Mouse (Mus musculus) forebrain, embryonic 11.5 days (tissue): ENCODE measurements around the gene Cdh5. TPM values are rescaled to one million over a fixed set of nuclear protein-coding genes. Genes with fewer than 3 reads are reported as not detected.
"Not testable (repeated sequence)": the region's sequence is repeated elsewhere in the genome, so short reads cannot be mapped to it uniquely, and the experiment has no call there.

ENCODE experiments used
- ATAC-seq: fragments of 200-750 bp; cut with Nextera tagmentation; replicated peaks from 2 replicates; pipeline ENCODE4 v1.8.0; 2017; ENCODE audit warnings: moderate TSS enrichment; ENCODE audit not compliant: low FRiP score
- DNase-seq: peaks from one replicate; pipeline ENCODE4 v3.0.0-alpha.2; 2017; ENCODE audit warnings: low spot score
- H3K27ac ChIP-seq: fragments of 300-500 bp; sonication (generic); 2 replicates; pipeline ENCODE4 v1.5.1; 2014; ENCODE audit warnings: low read depth, low read length
- H3K27me3 ChIP-seq: fragments of 300-500 bp; sonication (generic); 2 replicates; pipeline ENCODE4 v1.6.1; 2014; ENCODE audit warnings: mild to moderate bottlenecking, low read length, mixed read lengths; ENCODE audit not compliant: control insufficient read depth, insufficient read depth
- H3K36me3 ChIP-seq: fragments of 300-500 bp; sonication (generic); 2 replicates; pipeline ENCODE4 v1.6.1; 2014; ENCODE audit warnings: mild to moderate bottlenecking, low read length, moderate library complexity, mixed read lengths; ENCODE audit not compliant: control insufficient read depth, insufficient read depth
- H3K4me1 ChIP-seq: fragments of 300-500 bp; sonication (generic); replicated peaks from 2 replicates; pipeline ENCODE4 v1.6.1; 2014; ENCODE audit warnings: low read length, mixed read lengths; ENCODE audit not compliant: control insufficient read depth, insufficient read depth
- H3K4me2 ChIP-seq: fragments of 300-500 bp; sonication (generic); 2 replicates; pipeline ENCODE4 v1.6.1; 2014; ENCODE audit warnings: low read depth, mild to moderate bottlenecking, low read length, moderate library complexity, mixed read lengths; ENCODE audit not compliant: severe bottlenecking
- H3K4me3 ChIP-seq: fragments of 300-500 bp; sonication (generic); 2 replicates; pipeline ENCODE4 v1.5.1; 2014; ENCODE audit warnings: low read depth, low read length
- H3K9ac ChIP-seq: fragments of 300-500 bp; sonication (generic); 2 replicates; pipeline ENCODE4 v1.6.1; 2014; ENCODE audit warnings: low read length
- H3K9me3 ChIP-seq: fragments of 300-500 bp; sonication (generic); 2 replicates; pipeline ENCODE4 v1.6.1; 2016; ENCODE audit warnings: low read length, mixed read lengths; ENCODE audit not compliant: control insufficient read depth
- WGBS: fragments of 180-500 bp; shearing (Covaris S2); extraction: QIAGEN DNeasy Blood & Tissue Kit; methylation state at CpG from one replicate; pipeline ENCODE4 v1.1.7; 2014; 5-methylcytosine and 5-hydroxymethylcytosine counted together
- polyA plus RNA-seq: library from polyadenylated mRNA; unstranded; fragments of >200 nt; fragmentation: Nextera tagmentation; extraction: Ambion mirVana; gene quantifications from 2 replicates; pipeline ENCODE4 v1.2.1, GENCODE M21; 2014

Cdh5 gene
- polyA plus RNA-seq, 1 experiment from 2014 or later, result 13.2 TPM

- no peaks in the 10 kb centered on the region for H3K27me3 ChIP-seq
- H3K36me3 ChIP-seq, result no peaks in the 10 kb centered on the region
- H3K4me3 ChIP-seq, result no peak overlapping the region
- DNase-seq (no peak), ATAC-seq (0 out of 2 replicates have a peak, but pooled peaks have one; percentile 40)
- H3K27ac ChIP-seq, result no peak overlapping the region
- WGBS, result 77% methylated on average over 20 of the region's 20 CpGs
- no peaks in the 10 kb centered on the region for H3K4me1 ChIP-seq
- no peaks in the 10 kb centered on the region for H3K9me3 ChIP-seq
- no peak overlapping the region for H3K9ac ChIP-seq
- no peak overlapping the region for H3K4me2 ChIP-seq
Measured at GRCm38 (mm10) chr8:104099347-104100099, 1.9 kb upstream of the Cdh5 start.

GRCm38 (mm10) chr8:104100724-104101123 is 701 bp upstream of the Cdh5 start:
- WGBS, result 96% methylated on average over 6 of the region's 6 CpGs
- not testable (repeated sequence) for ATAC-seq, H3K36me3 ChIP-seq, H3K27me3 ChIP-seq, H3K4me3 ChIP-seq, H3K9ac ChIP-seq, H3K27ac ChIP-seq, H3K4me1 ChIP-seq, H3K4me2 ChIP-seq, DNase-seq, H3K9me3 ChIP-seq

DNA sequence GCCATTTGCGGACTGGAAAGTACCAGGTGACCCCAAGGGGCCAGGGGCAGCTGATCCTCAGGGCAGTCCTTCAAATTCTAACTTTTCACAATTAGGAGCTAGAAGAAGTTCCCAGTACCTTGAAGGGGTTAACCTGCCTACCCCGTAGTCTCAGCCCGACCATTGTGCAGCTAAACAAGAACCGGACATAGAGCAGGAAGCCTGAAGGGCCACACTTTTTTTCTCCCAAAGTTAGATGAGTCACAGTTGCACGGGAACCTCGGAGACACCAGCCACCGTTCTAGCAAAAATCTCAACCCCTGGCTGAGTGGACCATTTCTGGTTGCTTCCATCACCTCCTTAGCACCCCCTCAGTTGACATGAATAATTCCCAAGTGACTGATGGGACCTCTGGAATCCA is 2.0 kb downstream of the Cdh5 start:
- WGBS, result 77% methylated on average over 7 of the region's 7 CpGs

GRCm38 (mm10) chr8:104105768-104106167 is 4.3 kb downstream of the Cdh5 start:
- WGBS, result 67% methylated on average over 6 of the region's 6 CpGs
- H3K9me3 ChIP-seq, result no peaks in the 10 kb centered on the region
- no peaks in the 10 kb centered on the region for H3K36me3 ChIP-seq
- H3K27ac ChIP-seq, result no peak overlapping the region
- no peak overlapping the region for H3K4me3 ChIP-seq
- H3K4me2 ChIP-seq, result no peak overlapping the region
- H3K9ac ChIP-seq, result no peak overlapping the region
- H3K27me3 ChIP-seq, result no peaks in the 10 kb centered on the region
- no peak for ATAC-seq
- no peaks in the 10 kb centered on the region for H3K4me1 ChIP-seq
- no peak for DNase-seq

More for the DNA sequence above, 2.0 kb downstream of the Cdh5 start:
- Histone ChIP-seq H3K9ac (no peak overlapping the region), H3K9me3 (no peaks in the 10 kb centered on the region), H3K36me3 (no peaks in the 10 kb centered on the region), H3K4me3 (no peak overlapping the region), H3K4me2 (no peak overlapping the region), H3K27ac (no peak overlapping the region), H3K27me3 (no peaks in the 10 kb centered on the region), H3K4me1 (no peaks in the 10 kb centered on the region)
- no peak for ATAC-seq
- DNase-seq, result no peak

DNA sequence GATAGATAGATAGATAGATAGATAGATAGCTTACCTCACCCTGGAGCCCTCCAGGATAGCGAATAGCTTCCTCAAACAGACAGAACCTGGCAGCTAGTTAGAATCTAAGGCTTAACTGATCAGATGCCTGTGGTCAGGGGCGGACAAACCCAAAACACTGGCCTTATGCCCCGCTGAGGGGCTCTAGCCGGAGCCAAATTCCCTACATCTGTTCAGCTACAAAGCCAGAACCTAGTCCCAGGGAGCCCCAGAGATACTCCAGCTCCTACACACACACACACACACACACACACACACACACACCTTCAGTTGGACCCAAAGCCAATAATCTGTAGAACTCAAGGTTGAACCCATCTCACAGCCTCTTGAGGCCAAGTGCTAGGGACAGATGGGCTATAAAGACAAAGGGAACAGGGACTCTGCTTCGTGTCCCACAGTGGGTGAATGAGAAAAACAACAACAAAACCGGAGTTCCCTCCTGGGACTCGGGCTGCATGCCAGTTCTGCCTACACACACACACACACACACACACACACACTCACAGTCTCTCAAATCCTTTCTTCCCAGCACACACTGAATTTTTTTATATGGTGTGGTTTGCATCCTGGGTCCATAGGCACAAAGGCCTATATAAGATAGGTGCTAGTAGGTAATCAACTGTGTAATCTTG is 5.0 kb downstream of the Cdh5 start:
- Histone ChIP-seq H3K4me2 (no peak overlapping the region), H3K27me3 (no peaks in the 10 kb centered on the region), H3K4me3 (no peak overlapping the region), H3K4me1 (no peaks in the 10 kb centered on the region), H3K27ac (no peak overlapping the region), H3K9ac (no peak overlapping the region), H3K9me3 (no peaks in the 10 kb centered on the region), H3K36me3 (no peaks in the 10 kb centered on the region)
- 86% methylated on average over 7 of the region's 7 CpGs for WGBS
- DNase-seq, result no peak
- ATAC-seq, result no peak

DNA sequence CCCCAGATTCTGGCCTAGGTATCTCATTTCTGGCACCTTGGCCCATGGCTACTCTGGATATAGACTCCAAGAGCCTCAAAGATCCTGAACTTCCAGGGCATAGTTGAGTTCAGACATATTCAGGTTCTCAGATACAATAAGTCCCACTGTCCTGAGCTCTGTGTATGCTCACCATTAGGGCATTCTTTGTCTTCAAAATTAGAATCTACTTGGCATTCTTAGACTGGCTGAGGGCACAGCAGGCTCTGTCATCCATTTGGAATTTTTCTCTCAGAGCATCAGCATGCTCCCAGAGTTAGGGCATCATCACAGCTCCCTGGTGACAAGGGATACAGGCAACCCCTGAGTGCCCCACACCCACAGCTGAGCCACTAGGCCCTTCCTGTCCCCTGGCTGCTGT is 5.7 kb downstream of the Cdh5 start:
- Histone ChIP-seq H3K27ac (no peak overlapping the region), H3K36me3 (no peaks in the 10 kb centered on the region), H3K4me1 (no peaks in the 10 kb centered on the region), H3K9ac (no peak overlapping the region), H3K9me3 (no peaks in the 10 kb centered on the region), H3K4me3 (no peak overlapping the region), H3K4me2 (no peak overlapping the region), H3K27me3 (no peaks in the 10 kb centered on the region)
- ATAC-seq (no peak), DNase-seq (no peak)

- DNase-seq, result no peak
- Histone ChIP-seq H3K36me3 (no peaks in the 10 kb centered on the region), H3K4me3 (no peak overlapping the region), H3K9ac (no peak overlapping the region), H3K27ac (no peak overlapping the region), H3K9me3 (no peaks in the 10 kb centered on the region), H3K4me1 (no peaks in the 10 kb centered on the region), H3K27me3 (no peaks in the 10 kb centered on the region), H3K4me2 (no peak overlapping the region)
- 65% methylated on average over 5 of the region's 5 CpGs for WGBS
- ATAC-seq, result no peak
Measured at GRCm38 (mm10) chr8:104108048-104108447, 6.6 kb downstream of the Cdh5 start.

DNA sequence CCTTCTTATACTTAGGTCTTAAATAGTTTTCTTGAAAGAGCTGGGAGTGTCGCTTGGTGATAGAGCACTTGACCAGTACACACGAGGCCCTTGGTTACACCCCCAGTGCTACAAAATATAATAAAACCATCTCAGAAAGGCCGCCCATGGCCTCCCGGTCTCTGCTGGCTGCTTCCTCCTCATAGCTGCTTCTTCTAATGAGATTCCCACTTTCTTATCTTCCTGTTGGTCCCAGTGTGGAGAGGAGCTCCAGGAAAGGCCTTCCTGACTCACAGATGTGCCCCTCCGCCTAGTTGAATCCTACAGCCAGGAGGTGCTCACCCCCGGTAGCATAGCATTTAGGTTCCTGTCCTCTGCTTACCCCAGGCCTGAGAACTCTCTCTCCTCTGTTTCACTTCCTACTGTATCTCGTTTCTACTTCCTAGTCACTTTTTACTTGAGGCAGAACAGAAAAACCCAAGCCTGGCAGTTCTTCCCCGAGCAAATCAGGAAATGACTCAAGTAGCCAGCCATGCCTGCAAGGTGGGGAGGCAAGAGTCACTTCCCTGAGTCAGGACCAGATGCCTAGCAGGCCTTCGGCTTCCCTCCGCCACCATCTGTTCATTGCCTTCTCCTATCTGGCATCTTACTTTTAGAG is 9.2 kb downstream of the Cdh5 start:
- Histone ChIP-seq H3K36me3 (no peaks in the 10 kb centered on the region), H3K27me3 (no peaks in the 10 kb centered on the region), H3K4me1 (no peaks in the 10 kb centered on the region), H3K27ac (no peak overlapping the region), H3K4me3 (no peak overlapping the region), H3K9ac (no peak overlapping the region), H3K4me2 (no peak overlapping the region), H3K9me3 (no peaks in the 10 kb centered on the region)
- ATAC-seq, result no peak
- DNase-seq, result no peak
- 87% methylated on average over 10 of the region's 10 CpGs for WGBS
